Mouse (Mus musculus): ENCODE results near the gene Pde4b.
A peak's percentile ranks its signal among the peaks of the same experiment; 100 is the strongest.

Pde4b gene

DNA sequence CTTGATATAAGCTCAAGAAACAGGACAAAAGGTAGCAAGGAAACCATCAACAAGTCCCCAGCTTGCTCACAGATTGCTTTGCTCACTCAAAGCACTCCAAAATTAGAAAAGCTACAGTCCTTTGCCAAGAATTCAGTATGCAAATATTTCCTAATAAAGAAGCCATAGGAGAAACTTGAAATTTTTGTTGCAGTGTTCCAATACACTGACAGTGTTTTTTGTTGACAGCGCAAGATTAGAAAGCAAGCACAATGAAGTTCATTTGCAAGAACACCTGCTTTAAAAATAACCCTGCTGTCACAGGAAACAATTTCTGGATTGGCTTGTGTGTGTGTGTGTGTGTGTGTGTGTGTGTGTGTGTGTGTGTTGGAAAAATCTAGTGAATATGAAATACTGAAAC lies 311.2 kb downstream of the Pde4b start:
- DNase-seq (ENCODE audit: low read depth, low spot score): no peak

DNA sequence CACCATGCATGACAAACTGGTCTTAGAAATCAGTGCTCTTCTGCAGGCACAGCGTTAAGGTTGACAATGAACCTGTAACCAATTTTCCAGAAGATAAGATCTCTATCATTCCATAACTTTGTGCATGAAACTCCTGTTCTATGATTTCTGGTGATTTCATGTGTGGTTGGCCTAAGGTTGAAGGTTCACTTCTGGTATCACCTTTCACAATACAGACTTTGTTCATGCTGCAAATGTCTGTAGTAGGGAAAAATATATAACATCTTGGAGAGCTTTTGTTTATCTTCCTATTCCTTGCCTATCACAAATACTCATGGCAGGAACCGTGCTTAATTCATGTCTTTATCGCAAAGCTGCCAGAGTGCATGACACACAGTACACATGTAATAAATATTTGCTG lies 319.5 kb downstream of the Pde4b start:
- DNase-seq (ENCODE audit: low read depth, low spot score): no peak

DNA sequence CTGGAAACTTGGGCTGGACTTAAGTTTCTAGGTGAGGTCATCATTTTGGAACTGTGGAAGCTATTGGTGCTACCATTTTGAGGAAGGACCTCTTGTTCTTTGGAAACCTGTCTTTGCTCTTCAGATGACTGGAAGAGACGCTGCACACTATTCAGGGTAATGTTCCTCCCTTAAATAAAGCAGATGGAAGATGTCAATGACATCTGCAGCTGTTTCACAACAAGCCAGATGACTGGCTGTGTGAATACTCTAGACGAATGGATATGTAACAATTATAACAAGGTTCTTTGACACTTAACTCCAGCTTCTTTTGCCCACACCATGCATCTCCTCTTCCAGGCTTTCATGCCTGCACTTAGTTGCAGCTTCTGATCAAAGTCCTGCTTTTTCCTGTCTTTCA lies 320.8 kb downstream of the Pde4b start:
- no peak for DNase-seq (ENCODE audit: low read depth, low spot score)

DNA sequence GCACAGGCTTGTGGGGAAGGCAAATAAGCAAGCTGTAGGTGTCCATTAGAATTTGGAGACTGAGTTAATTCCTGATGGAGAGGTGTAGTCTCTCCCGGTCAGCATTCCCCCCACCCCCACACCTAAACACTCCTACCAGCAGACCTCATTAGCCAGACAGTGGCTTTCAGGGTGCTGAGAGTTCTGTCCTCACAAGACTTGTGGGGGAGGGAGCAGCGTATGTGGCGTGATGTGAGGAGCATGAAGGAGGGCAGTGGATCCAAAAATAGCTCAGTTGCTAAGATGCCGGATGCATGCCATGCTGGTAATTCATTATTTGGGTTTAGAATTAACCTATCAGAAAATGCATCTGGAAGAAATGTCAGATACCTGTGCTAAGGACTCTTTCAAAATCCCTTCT lies 321.6 kb downstream of the Pde4b start:
- DNase-seq (ENCODE audit: low read depth, low spot score): no peak

DNA sequence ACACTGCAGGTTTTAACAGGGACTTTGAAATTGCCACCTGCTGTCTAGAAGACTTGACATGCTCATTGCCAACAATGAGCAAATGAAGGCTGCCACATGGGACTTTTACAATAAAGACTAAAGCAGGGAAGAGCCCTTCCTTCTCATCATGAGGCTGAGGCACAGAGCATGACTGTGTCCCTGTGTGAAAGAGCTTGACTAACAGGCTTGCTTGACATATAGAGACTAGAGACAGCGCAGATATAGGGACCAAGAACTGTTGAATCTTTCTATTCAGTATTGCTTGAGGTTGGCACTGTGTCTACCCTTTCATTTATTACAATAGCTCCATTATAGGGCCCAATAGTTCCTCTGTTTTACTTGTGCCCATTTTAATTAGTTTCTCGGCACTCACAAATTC lies 325.8 kb downstream of the Pde4b start:
- DNase-seq (ENCODE audit: low read depth, low spot score): no peak

DNA sequence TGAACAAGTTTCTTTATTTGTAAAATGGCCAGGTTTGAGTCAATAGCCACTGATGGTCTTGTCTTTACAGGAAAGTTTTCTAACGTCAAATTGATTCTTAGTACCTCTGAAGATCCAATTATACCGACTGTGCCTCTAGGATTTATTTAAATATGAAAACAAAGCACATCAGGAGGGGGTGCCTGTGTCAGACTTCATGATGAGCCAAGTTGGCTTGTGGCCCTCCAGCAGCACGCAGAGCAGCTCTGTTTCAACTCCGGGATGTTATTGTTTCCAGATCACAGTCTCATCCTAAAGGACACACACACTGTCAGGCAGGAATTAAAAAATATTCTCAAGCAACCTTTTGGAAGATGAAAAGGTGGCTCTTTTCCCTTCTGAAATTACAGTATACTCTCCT lies 326.5 kb downstream of the Pde4b start:
- DNase-seq (ENCODE audit: low read depth, low spot score): no peak

DNA sequence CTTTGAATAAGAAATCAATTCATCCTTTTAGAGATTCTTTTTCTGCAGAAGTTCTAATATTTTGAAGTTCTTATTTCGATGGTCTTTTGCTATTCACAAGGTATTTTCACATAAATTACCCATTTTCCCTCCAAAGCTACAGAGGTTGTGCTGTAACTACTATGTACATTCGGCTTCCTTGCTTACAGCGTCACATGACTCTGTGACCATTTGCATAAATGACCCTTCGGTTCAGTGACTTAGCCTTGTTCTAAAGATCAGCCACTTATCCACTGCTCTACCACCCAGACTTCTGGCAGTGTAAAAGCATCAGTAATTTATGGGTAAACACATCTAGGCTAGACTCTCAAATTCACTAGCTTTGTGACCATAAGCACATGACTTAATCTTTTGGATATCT lies 327.3 kb downstream of the Pde4b start:
- no peak for DNase-seq (ENCODE audit: low read depth, low spot score)

DNA sequence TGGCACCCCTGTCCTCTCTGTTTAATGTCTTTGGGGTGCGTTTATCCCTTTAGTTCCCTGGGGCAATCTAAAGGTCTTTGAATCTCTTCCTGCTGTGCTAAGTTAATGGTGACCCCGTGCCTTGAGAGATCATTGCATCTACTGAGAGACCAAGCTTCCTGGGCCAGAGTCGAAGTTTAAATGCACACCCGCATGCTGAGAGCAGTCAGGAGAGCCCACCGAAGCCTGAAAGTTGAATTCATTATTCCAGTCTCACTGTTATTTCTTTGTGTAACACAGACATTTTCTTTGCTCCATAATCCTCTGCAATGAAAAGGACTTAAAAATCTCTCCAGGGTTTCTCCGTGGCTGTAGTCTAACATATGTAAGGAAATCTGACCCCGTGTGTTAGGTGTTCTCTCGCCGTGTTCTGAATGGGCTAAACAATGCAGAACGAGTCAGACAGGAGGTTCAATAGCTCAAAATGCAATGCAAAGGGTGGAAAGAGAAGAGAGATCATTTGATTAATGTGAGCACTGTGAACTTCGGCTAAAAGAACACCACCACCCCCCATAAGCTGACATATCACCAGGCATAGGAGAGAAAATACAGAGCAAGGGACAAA lies 333.6 kb downstream of the Pde4b start:
- no peak for DNase-seq (ENCODE audit: low read depth, low spot score)

DNA sequence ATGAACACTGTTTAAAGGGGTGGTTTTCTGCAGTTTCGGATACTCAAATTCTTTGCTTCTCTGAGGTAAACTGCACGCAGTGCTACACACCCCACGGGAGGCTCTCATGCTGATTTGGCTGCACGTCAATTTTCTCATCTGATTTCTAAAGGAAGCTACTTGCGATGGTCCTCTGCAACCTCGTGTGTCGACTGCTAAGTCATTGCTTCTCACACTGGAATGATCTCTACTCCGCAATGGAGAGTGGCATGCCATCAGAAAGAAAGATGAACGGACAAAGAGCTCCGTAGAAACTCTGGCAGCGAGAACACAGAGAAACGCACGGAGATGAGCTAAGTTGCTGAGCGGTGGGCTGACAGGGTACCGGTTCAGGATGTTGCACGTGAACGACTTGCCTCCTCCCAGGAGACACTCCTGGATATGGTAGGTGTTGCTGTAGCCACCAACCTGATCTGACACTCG lies 334.1 kb downstream of the Pde4b start:
- DNase-seq (ENCODE audit: low read depth, low spot score): no peak

DNA sequence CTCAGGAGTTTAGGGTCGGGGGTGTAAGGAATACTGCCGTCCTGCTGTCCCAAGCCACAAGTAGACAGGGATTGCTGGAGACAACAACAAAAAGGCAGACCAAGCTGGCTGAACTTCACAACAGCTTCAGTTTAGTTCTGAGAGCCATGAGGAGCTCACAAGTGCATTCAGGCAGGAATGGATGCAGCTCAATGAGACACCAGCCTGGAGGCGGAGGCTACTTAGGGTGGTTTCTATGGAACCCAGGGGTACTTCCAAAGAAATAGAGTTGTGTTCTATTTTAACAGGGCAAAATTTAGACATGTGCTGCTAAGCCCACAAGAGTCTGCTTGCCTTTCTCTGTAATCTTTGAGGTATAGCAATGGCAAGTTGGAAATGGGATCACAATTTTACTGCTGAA lies 336.8 kb downstream of the Pde4b start:
- no peak for DNase-seq (ENCODE audit: low read depth, low spot score)

DNA sequence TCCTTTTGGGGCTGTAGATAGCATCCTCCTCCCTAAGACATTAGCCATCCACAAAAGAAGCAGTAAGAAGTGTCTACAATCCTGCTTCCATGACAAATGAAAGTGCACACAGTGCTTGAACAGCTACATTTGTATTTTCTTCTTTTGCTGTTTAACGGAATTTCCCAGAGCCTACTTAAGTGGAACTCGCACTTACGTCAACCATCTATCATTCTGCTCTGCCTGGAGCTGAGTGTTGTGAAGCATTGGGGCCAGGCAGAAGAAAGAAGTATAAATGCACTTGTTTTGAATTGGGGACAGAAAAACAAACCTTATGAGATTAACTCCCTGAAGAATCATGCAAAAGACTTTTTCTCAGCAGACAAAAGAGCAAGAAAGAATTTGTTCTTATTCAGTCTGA lies 338.1 kb downstream of the Pde4b start:
- no peak for DNase-seq (ENCODE audit: low read depth, low spot score)

DNA sequence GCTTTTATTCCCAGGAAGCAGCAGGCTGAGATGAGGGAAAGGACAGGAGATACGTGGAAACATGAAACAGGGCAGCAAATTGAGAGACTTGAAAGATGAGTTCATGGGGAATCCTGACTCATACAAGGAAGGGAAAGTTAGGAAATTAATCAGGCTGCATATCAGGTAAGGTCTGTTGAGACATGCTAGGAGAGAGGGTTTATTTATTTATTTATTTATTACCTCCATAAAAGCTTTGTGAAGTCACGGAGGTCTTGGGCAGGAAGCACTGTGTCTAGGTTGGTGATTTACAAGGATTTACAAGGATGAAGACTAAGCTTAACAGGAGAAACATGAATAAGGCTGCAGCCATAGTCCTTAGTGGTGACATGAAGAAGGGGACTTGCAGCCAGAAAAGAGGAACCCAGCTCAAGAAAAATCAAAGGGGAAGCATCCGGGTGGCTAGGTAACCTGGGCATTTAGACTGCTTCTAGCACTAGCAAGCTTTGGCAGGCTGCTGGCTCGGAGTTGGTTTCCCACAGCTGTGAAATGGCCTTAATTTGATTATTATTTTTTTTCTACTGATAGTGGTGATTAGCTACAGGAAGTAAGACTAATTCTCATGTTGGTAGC lies 342.5 kb downstream of the Pde4b start:
- DNase-seq (ENCODE audit: low read depth, low spot score): no peak

DNA sequence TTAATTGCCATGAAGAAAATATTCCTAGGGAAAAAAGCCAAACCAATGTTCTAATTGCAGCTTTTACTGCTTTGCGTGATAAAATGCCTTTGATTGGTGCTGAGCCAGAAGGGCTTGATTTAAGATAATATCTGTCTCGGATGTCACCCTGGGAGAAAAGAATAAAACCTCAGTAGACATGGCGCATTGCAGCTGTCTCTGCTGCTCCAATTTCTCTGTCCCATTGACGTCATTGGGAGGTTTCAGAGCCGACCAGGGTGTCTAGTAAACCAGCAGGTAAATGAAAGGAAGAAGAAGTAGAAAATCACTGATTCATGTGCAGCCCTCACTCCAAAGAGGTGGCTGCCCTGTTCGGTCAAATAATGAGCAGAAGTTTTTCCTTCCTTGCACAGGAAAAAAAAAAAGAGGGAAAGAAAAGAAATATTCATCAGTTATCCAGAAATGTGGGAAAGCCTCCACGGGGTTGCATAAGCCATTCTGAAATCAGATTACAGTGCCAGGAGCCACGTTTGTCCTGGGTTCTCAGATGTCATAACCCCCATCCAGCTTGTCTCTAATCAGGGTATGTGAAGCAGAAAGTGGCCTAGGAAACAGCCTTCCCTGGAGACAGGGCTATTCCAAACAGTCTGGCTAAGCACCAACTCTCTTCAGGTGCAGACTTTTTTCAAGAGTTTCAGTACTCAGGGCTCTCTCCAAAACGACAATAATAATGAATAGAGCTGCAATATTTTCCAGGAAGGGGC lies 344.9 kb downstream of the Pde4b start:
- no peak for DNase-seq (ENCODE audit: low read depth, low spot score)

DNA sequence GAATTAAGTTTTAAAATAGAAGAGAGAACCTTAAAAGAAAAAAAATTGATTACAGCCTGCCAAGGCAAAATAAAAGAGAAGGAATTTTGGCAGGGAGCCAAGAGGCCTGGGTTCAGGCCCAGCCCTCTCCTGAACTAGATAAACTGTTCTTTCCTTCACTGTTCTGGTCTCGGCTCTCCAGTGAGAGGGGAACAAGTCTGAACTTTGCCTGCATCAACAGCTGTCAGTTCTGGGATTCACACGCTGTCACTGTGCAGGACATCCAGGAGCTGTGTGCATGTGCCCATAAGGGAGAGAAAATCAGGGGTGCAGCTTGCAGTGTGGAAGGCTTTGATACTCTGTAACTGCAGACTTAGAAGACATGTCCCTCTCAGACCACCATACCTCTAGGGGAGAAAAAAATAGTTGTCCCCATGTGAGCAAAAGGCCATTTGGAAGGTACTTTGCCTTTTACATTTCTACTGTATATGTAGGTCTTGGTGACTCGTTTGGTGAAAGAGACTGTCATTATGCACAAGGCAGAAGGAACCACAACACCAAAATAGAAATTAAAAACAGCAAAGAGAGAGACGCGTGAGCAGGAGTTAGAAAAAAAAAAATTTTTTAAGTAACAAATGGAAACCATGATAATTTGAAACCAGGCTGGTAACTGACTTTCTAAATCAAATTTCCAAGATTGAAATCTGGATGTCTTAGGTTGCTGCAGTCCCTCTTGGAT lies 352.2 kb downstream of the Pde4b start:
- no peak for DNase-seq (ENCODE audit: low read depth, low spot score)

DNA sequence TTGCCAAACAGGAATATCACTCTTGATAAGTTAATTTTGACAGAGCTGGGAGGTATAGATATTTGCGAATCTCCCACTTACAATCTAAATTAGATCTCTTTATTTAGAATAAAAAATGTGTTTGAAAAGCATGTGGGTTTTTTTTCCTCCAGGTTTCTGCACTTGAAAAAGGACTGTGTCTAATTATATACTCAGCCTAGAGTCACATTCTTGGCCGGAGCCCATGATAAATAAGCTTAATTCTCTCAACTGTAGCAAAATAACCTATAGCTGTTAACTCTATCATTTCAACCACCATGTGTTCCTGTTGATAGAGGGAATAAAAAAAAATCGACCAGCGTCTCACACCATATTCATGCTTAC lies 352.8 kb downstream of the Pde4b start:
- no peak for DNase-seq (ENCODE audit: low read depth, low spot score)

DNA sequence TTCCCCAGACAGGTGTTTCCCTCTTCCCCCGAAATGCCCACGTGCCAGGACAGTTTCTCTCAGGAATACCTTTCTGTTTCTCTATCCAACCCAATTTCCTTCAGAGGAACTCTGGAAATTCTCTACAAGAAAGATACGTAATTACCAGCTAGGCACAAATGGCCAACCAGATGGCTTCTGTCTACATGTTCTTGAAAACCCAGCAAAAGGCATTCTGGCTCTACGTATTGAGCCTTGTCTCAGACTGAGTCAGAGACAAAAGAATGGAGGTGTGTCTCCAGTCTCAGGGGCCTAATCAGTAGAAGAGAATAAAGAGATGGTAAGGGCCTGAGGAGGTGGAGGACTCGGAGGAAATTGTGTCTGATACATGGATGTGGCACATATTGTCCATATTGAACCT lies 356.2 kb downstream of the Pde4b start:
- DNase-seq (ENCODE audit: low read depth, low spot score): no peak

DNA sequence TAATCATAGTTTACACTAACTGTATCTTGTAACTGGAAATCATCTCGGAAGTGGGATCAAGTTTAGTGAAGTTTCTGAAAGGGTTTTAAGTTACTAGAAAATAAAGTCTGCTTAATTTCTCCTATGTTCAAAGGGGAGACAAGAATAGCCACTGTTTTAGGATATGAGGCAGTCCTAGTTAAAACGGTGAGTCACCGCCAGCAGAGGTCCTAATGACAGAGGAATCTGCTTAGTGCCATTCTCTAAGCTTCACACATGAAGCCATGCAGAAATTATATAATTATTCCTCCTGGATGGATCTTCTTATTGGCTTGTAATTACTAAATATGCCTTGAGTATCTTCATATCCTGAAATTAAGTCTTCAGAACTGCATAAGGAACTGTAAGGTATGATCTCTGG lies 357.2 kb downstream of the Pde4b start:
- no peak for DNase-seq (ENCODE audit: low read depth, low spot score)

DNA sequence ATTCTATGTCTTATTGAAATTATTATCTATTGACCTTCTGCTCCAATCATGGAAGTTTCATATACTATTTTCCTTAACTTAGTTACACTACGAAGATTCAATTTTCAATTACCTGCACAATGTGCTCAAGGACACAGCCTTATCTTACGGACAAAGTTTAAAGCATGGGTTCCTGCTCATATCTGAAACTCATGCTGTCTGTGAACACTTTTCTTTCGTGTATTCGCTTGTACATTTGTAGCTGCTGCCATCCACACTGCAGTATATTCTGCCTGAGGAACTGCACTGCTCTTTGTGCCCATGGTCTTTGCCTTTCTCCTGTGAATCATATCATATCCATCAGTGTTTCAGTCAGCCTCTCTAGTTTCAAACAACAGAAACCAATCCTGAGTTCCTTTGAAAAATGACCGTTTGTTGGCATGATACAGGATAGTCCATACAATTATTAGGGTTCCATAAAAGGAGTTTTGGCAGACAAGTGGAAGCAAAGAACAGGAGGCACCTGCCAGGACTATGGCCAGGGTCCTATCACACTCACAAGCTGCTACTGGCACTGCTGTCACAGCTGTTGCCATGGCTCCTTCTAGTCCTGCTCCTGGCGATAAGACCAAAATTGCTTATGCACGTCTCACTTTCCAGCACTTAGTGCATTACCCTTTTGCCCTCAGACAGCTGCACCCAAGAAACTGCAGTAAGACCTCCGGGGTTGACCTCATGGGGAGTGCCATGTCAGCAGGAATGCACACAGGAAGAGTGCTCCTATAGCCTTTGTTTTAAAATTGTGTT lies 359.0 kb downstream of the Pde4b start:
- no peak for DNase-seq (ENCODE audit: low read depth, low spot score)

DNA sequence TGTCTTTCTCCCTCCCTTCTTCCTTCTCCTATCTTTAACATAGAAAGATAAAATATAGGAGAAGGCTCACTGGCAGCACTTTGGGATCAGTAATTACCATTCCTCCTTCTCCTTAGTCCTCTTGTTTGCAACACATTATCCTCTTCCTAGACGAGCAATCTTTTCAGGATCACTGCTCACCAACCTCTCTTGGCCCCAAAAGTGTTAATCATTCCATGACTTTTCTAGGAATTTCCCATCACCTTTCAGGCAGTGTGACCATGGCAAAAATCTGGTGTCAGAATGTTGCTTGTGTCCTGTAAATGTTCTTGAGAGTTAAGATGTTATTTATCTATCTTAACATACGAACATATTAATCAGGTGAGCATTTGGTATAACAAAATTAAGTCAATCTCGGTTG lies 369.1 kb downstream of the Pde4b start:
- no peak for DNase-seq (ENCODE audit: low read depth, low spot score)

DNA sequence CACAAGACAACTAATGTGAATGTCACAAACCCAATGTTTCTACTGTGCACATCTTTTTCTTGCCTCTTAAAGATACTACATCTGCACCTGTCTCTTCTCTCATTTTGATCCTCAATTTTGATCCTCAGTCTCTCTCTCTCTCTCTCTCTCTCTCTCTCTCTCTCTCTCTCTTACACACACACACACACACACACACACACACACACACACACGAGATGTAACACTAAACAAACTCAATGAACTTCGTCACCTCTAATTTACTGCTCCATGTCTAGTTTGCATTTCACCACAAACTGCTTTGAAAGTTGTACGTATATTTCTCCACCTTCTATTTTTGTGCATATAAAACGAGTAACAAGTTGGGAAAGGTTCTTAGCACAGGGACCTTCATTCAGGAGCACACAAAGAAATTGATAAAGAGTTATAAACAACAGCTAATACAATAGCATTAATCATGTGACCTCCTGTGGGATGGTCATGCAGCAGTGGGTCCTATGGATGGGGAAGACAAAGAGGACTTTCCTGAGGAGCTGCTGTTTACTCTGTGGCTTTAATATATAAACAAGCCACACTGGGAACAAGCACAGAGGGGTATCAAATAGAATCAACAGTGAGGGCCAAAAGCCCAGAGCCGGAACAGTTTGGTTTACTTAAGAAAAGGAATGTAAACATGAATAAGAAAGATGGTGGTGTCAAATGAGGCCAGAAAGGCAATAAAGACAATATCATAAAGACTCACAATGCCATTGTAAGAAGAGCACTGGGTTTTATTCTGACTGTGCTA lies 372.1 kb downstream of the Pde4b start:
- DNase-seq (ENCODE audit: low read depth, low spot score): no peak

DNA sequence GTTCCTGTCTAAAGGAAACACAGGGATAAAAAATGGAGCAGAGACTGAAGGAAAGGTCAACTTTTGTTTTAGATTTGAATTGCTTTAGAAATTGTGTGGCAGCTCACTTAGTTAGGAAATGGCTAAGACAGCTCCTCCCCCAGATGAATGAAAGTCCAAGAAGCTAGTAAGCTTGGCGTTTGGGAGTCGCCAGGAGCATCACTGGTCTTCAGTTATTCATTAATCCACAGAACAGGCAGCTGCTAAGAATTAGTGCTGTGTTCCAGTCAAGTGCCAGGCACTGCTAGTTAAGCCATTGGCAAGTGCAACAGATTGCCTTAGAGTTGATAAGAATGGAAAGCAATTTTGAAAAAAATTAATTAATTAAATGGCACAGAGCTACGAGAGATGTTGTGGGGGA lies 390.8 kb downstream of the Pde4b start:
- peak; percentile 37 for DNase-seq (ENCODE audit: low read depth, low spot score)
